Mouse (Mus musculus): ENCODE results near the gene Ckap4.
A peak's percentile ranks its signal among the peaks of the same experiment; 100 is the strongest.
"Not testable (repeated sequence)": the region's sequence is repeated elsewhere in the genome, so short reads cannot be mapped to it uniquely, and the experiment has no call there.

The Ckap4 gene

DNA sequence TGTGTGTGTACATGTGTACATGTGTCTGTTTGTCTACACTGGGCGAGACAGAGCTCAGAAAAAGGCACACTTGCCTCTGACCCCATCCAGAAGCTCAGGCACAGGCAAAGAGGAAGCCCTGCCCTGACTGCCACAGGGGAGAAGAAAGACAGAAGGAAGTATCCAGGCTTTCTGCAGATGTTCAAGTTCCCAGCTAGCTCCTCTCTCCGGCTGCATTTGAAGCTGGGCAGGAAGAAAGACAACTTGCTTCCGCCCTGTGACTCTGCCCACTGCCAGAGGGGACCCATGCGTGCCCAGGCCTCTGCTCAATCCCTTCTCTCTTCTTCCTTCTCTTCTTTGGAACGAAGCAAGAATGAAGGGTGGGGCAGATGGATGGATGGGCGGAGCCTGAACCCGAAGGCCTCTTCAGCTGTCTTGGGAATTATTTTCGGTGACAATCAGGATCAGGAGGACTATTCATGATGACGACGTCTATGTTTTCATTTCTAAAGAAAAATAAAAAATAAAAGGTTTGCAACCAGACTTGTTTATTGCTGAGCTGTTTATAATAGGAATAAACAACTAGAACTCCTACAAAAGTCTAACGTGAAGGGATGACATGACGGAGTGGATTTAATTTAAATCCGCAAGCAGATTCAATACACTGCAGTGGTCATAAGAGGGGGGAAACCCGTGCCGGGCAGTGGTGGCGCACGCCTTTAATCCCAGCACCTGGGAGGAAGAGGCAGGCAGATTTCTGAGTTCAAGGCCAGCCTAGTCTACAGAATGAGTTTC is 15.5 kb upstream of the Ckap4 start:
- DNase-seq (ENCODE audit: low spot score in 2 of 2) = no peak

DNA sequence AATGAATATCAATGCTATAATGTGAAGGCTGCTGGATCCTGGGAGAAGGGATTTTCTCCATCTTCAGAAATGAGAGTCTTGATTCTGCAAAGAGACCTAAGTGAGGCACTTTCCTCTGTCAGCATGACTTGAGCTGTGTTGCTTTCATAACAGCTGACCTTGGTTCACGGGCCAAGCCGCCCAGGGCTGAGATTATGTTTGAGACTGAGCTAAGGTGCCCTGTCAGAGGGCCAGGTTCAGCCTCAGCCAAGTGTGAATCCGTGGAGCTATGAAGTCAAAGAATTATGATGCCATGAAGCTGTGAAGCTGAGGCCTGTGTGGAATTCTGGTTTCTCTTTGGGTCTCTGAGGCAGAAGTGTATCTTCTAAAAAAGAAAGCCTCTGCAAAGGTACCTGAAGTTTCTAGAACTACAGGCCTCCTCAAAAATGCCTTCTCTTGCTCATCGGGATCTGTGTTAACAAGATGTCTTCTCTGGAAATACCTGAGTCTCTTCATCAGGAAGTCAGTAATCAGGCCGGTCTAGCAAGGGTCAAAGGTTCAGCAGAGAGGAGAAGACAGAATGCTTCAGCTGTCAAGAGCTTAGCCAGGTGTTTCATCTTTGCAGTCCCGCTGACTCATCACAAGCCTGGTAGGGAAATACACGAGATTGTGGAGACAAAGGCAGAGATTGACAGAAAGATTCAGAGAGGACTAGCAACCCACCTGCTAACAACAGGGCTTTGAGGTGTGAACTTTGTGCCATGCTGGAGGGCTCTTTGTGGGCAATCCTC is 11.2 kb upstream of the Ckap4 start:
- no peak for DNase-seq (ENCODE audit: low spot score in 2 of 2)

DNA sequence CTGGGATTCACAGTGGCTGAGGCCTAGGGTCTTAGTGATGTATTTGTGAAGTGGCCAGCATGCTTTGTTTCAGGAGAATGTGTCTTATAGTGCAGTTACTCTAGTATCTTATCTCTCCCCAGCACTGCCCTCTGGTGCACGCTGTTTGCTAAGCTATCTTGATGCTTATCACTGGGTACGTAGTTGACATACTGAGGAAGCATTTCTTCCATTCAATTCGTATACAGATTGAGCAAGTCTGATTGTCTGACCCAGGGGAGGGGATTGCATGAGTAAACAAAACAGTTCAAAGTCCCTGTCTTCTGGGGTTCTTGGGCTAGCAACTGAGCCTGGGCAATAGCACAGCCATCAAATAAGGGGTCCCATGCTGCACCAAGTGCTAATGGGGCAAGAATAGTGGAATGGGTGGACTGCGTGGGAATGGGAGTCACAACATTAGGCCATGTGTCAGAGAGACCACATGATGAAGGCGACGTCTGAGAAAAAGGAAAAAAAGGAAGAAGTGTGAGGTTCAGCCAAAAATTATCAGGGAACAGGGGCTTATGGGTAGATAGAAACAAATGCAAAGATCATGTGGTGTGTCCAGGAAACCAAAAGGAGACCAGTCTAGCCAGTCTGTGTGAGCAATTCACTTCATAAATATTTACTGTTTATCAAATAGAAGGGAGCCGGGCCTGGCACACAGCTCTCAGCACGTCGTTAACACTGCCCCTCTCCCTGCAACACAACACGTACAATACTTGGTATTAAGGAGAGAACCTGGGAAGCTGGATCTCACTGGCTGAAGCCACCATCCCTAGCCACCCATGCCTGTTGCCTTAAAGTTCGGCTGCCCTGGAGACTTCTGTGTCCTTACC is 9.2 kb upstream of the Ckap4 start:
- DNase-seq (ENCODE audit: low spot score in 2 of 2) = no peak

DNA sequence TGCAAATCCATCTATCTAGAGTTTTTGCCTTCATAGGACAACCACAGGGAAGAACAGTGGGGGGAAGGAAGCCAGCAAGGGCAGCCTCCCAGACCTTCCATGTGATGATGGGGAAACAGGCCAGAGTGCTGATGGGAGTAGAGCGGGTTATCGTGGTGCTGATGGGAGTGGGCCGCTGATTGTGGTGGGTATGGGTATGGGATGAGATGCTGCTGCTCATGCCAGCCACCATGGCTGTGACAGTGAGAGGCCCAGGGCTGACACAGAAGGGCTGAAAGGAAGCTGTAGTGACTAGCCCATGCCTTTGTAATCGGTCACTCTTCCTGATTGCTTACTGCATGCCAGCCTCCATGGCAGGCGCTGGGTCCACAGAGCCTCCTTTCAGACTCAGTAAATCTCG is 5.8 kb upstream of the Ckap4 start:
- DNase-seq (ENCODE audit: low spot score in 2 of 2) = no peak

DNA sequence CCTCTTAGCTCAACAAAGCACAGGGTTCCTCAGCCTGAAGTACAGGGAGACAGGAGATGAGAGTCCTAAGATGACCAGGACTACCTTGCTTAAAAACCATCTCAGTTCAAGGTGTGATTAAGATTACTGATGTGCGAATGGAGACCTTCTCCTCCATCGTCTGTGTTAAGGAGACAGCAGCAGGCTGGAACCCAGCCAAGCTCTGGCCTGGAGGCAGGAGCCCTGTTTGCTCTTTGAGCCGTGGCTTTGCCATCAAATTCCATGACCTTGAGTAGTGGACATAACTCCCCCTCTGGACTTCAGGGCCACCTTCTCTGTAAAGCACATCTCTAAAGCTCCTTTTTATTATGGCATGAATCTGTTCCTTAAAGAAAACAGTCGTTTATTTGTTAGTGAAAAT is 2.0 kb upstream of the Ckap4 start:
- DNase-seq (ENCODE audit: low spot score in 2 of 2) = no peak

DNA sequence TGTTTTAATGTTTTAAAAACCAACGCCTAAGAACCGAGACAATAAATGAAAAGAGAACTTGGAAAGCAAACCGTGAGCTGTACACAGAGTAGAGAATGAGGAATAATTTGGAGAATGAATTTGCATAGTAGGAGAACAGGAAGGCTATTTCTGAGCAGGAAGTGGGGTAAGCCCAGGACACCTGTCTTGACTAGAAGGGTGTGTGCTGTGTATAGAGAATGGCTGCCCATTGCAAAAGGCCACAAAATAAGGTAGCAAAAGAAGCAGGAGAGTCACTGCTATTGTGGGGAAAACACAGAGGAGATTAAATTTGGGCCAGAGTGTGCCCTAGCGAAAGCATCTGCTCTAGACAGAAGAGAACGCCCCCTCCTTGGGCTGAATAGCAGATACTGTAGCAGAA is 1.6 kb upstream of the Ckap4 start:
- no peak for DNase-seq (ENCODE audit: low spot score in 2 of 2)

DNA sequence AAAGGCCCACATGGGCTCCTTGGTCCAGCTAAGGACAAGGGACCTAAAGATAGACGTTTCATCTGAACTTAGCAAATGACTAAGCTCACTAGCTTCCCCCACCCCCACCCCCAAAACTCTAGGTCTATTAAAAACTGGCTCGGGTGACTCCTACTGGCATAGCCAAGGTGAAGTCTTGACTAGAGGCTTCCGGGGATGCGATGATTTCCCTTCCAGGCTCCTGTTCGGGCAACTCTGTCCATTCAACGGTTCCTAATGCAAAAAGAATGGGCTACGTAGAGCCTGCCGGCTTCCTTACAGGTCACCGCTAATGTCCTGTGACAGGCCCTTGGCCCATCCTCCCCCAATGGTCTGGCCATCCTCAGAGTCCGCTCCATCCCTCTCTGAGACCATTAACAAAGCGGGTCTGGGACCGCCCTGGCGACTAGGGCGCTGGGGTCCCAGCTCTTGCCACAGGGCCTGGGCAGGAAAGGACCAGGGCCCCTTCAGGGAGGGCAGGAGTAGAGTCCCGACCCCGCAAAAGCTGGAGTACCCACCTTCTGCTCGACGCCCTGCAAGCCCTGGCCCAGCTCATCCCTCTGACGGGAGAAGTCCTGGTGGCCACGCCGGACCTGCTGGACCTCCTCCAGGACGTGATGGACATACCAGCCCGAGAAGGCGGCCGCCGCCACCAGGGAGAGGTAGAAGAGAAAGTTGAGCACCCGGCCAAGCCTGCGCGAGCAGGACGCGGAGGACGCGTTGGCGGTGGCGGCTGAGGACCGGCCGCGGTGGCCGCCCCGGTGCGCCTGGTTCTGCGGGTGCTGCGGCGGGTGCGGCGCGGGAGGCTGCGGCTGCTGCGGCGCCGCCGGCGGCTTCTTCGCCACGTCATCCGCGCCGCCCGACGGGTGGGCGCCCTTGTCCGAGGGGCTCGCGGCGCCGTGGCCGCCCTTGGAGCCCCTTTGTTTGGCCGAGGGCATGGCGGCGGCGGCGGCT is 665 bp downstream of the Ckap4 start:
- peak in 1 of 2 experiments; percentile 28 for DNase-seq (ENCODE audit: low spot score in 2 of 2)

DNA sequence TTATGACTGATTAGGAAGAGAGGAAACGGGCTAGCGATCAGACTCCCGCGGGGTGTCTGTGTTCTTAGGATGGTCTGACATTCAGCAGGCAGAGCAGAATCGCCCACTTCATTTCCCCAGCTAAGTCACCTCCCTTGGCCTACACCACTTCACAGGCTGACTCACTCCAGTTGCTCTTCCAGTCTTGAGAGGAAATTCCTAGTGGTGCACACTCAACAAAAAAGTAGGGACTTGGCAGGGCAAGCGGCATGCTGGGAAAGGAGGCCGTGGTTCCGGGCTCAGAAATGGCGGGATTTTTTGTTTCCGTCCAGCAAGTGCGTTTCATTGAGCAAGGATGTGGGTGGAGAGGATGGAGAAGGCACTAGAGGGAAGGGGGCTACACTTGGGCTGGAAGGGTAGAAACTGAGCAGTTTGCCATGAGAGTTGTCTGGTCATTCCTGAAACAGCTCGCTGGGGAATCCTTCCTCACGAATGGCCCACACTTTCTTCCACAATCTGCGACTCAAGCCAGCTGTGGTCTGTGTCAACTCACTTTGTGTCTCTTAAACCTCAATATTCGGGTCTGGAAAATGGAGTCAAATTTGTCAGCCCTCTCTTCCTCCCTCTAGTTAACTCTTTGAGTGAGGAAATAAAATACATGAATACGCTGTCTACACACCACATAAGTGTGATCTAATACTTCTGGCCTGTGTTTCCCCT is 1.5 kb downstream of the Ckap4 start:
- DNase-seq (ENCODE audit: low spot score in 2 of 2) = peak in 1 of 2 experiments; percentile 39

DNA sequence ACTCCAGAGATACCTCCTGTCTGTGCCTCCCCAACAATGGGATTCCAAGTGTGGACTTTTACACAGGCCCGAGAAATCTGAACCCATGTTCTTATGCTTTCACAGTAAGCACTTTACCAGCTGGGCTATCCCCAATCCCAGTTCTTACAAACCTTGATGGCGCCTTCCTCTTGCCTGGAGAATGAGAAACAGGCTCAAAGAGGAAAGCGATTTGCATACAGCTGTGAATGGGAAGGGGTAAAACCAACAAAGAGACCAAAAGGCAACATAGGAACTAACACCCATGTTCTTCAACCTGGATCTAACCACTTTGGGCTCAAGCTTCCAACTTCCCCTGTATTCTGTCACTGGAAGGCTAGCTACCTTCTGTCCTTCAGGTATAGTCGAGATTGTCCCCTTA is 2.3 kb downstream of the Ckap4 start:
- DNase-seq (ENCODE audit: low spot score in 2 of 2) = no peak

DNA sequence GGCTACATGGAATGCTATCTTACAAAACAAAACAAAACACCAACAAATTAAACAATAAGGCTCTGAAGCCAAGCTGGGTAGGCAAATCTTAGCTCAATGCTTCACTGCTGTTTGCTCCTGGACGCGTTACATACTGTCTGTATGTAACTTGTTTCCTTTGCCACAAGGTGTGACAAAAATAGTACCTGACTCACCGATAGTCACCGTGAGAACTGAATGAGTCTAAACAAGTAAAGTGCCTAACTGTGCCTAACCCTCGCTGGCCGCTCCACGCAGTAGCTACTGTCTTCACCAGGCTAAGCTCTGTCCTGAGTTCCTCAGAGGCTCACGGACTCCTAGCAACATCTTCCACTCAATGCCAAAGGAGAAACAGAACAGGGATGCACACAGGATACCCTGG is 3.5 kb downstream of the Ckap4 start:
- DNase-seq (ENCODE audit: low spot score in 2 of 2) = no peak

DNA sequence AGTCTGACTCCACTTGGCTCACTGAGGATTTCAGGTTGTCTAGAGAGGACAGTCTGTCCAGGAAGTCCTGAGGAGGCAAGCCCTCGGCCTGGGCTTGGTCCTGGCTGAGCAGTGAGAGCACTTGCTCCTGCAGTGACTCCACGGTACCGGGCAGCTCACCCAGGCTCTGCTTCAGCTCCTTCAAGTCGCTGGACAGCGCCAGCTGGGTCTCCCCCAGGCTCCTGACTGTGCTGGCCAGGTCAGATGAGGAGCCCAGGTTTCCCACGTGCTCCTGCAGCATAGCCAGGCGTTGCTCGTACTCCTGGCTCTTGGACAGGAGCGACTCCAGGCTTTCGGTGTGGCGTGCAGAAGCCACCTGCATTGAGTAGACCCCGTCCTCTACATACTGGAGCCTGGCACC is 6.2 kb downstream of the Ckap4 start:
- DNase-seq (ENCODE audit: low spot score in 2 of 2) = no peak

DNA sequence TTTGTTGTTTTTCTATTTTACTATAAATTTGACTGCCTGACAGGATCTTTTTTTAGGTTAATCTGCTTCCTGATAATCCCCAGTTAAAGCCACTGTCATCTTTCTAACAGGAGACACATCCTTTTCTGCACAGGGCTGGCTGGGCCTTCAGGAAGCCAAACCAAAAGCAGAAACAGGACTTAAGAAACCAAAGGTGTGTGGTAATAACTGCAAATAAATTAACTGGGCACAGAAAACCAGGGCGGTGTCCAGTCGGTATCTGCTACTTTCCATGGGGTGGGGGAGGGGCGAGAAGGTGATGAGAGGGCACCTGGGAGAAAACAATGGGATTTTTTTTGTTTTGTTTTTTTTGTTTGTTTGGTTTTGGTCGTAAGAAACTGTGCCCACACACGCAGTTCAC is 6.8 kb downstream of the Ckap4 start:
- DNase-seq (ENCODE audit: low spot score in 2 of 2) = no peak

DNA sequence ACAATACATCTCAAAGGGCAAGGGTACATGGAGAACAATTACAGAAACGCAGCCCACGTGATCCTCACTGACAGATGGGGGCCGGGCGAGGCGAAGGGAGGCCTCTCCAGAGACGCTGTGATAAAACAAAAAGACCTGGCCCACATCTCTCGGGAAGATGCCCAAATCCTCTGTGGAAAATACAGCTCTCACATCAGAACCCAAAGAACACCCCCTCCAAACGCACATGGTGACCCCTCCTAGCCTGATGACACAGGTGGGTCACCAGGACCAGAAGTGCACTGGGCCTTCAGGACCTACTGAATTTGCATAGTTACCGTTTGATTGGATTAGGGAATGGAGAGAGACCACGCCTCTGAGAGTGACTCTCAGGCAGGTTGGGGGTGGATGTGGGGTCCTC is 7.4 kb downstream of the Ckap4 start:
- no peak for DNase-seq (ENCODE audit: low spot score in 2 of 2)

DNA sequence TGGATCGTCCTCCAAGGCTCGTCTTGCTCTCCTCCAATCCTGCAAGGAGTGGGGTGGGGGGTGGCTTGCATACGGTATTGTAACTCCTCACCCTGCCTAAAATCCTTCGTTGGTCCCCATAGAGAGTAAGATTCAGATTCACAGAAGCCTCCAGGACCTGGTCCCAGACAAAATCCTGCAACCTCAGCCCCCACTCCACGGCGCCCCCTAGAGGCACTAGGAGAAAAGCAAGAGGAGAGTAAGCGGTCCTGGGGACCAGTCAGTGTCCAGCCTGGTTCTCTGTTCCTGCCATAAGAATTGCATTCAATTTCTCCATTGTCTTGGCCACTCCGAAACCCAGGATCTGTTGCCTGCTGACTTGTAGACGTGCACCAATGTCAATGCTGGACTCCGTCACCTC is 10.2 kb downstream of the Ckap4 start:
- DNase-seq (ENCODE audit: low spot score in 2 of 2) = no peak

DNA sequence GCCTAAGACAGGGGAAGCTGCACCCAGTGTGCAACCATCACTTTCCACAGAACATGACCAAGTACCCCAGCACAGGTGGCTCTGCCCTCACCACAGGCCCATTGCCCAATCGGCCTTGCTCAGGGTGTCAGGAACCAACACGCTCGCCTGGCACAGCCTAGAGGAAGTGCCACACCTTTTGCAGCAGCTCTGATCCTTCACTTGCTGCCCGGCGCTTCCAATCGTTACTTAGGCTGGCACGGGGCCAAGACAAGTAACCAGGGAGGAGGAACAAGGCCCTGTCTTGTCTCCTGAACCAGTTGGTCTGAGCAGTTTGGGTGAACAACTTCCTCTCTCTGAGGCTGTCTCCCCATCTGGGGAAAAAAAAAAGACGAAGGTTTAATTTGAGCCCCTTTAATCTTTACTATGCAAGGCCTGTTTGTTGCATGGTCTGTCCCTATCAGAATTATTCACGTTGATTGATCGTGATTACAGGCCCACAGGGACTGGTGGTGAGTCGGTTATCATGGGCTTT is 17.4 kb downstream of the Ckap4 start:
- no peak for DNase-seq (ENCODE audit: low spot score in 2 of 2)

DNA sequence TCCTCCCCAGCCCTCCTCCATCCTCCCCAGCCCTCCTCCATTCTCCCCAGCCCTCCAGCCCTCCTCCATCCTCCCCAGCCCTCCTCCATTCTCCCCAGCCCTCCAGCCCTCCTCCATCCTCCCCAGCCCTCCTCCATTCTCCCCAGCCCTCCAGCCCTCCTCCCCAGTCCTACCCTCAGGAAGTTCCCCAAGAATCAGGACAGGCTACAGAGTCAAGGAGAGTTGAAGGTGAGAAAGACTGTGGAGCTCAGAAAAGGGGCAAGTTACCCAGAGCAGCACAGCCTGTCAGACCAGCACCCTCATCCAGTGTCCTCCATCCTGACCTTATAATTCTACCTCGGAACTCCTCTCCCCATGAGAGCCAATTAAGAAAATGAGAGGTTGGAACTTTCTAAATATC is 17.9 kb downstream of the Ckap4 start:
- not testable (repeated sequence) for DNase-seq (ENCODE audit: low spot score in 2 of 2)

DNA sequence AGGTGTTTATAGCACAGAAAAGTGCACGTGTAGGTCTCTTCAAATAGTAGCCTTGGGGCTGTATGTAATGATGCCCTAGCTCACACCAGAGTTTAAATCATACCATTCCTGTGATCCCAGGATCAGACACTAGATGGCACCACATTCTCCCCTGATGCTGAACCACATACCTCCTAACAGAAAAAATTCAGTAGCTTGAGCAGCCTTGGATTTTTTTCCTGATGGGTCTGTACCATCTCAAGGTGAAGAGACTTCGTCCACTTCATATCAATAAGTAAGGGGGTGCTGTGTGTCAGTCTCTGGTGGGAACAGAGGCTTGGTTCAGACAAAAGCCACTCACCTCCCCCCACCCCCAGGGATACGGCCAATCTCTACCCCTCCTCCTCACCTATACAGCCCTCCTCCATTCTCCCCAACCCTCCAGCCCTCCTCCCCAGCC is 18.3 kb downstream of the Ckap4 start:
- DNase-seq (ENCODE audit: low spot score in 2 of 2) = peak; percentile 87 to 90

DNA sequence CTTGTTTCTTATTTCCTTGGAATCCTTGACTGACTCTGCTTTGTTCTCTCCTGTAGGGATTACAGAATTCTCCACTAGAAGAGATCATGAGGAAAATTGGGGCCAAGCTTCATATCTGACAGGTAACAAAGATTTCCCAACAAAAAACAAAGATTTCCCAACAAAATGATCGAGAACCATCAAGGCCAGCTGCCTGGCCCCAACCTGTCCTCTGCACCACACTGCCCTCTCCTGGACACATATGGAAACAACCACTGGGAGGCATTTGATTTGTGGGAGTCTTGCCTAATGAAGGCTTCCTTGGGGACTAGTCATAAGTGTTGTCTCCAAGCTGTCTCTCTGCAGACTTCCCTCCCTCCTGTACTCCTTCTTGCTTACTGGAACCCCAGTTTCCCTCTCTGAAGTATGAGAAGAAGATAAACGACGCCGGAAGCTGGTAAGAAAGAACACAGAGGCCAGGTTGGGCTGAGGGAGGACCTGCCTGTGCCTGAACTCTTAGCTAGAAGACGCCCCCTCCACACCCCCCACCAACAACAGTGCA is 19.8 kb downstream of the Ckap4 start:
- DNase-seq (ENCODE audit: low spot score in 2 of 2) = peak in 1 of 2 experiments; percentile 76

DNA sequence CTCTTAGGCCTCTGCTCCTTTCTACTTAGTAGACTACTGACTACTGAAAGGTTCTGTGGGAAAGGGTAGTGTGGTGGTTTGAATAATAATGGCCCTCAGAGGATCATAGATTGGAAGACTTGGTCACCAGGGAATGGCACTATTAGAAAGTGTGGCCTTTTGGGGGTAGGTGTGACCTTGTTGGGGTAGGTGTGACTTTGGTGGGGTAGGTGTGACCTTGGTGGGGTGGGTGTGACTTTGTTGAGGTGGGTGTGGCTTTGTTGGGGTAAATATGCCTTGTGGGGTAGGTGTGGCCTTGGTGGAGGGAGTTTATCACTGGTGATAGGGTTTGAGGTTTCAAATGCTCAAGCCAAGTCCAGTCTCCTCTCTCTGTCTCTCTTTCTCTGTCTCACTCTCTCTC is 21.1 kb downstream of the Ckap4 start:
- DNase-seq (ENCODE audit: low spot score in 2 of 2) = no peak

DNA sequence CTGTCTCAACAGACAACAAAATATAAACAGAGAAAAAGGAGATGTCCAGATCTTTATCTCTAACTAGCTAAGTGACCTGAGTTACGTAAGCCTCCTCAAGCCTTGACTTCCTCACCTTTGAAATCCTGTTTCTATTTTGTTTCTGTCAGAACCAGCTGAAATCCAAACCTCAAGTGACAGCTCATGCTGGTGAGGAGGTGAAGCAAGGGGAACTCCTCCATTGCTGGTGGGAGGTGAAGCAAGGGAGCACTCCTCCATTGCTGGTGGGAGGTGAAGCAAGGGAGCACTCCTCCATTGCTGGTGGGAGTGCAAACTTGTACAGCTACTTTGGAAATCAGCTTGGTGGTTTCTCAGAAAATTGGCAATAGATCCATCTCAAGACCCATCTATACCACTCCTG is 25.3 kb downstream of the Ckap4 start:
- DNase-seq (ENCODE audit: low spot score in 2 of 2) = no peak
